Mouse (Mus musculus) cerebellum, adult 2 months (tissue): ENCODE results near the gene Tas2r143.

ENCODE experiments used
- CTCF ChIP-seq: fragments of 200-500 bp; IDR thresholded peaks from 2 replicates; pipeline ENCODE4 v1.5.1; 2011; ENCODE audit warnings: low read depth, mild to moderate bottlenecking, control low read depth, low read length, moderate library complexity, borderline replicate concordance; ENCODE audit not compliant: insufficient read depth
- POLR2A ChIP-seq: fragments of 200-500 bp; IDR thresholded peaks from 2 replicates; pipeline ENCODE4 v1.6.1; 2011; ENCODE audit warnings: low read length, control low read depth, borderline replicate concordance; ENCODE audit not compliant: insufficient read depth

DNA sequence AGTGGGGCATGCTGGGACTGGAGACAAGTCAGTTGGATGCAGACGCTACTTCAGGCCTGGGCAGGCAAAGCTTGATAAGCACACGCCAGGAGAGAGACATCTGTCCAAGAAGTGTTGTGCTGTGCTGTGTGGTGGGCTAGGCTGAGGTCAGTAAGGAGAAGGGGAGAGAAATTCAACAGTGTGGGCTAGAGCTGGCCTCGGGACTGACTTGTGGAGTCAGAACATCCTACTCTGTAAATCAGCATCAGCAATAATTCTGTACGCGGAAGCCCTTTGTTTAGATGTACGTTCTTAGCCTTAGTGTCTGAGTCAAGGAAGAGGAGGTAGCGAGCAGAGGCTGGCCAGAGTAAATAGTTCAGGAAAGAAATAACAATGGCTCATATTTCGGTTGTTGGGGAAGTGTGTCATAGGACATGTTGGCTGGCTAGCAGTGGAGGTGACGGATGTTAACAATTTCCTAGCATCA is 18.1 kb upstream of the Tas2r143 start:
- no peak for TF ChIP-seq CTCF
- no peak for TF ChIP-seq POLR2A
